Mouse (Mus musculus) midbrain, embryonic 16.5 days (tissue): ENCODE data around the gene Shank2. TPM values are rescaled to one million over a fixed set of nuclear protein-coding genes. Genes with fewer than 3 reads are reported as not detected.

ENCODE experiments used
- ATAC-seq: fragments of 200-750 bp; cut with Nextera tagmentation; 2 replicates; pipeline ENCODE4 v1.8.0; 2017; ENCODE audit warnings: moderate TSS enrichment
- H3K27ac ChIP-seq: fragments of 300-500 bp; sonication (generic); 2 replicates; pipeline ENCODE4 v1.5.1; 2014; ENCODE audit warnings: mild to moderate bottlenecking, low read length, mixed read lengths
- H3K27me3 ChIP-seq: fragments of 300-500 bp; sonication (generic); 2 replicates; pipeline ENCODE4 v1.6.1; 2014; ENCODE audit warnings: low read depth, low read length, mixed read lengths; ENCODE audit not compliant: control insufficient read depth, insufficient read depth
- H3K36me3 ChIP-seq: fragments of 300-500 bp; sonication (generic); 2 replicates; pipeline ENCODE4 v1.6.1; 2014; ENCODE audit warnings: mild to moderate bottlenecking, low read length, moderate library complexity, mixed read lengths; ENCODE audit not compliant: control insufficient read depth, insufficient read depth
- H3K4me1 ChIP-seq: fragments of 300-500 bp; sonication (generic); 2 replicates; pipeline ENCODE4 v1.6.1; 2014; ENCODE audit warnings: mild to moderate bottlenecking, low read length, mixed read lengths; ENCODE audit not compliant: control insufficient read depth, insufficient read depth
- H3K4me2 ChIP-seq: fragments of 300-500 bp; sonication (generic); 2 replicates; pipeline ENCODE4 v1.6.1; 2014; ENCODE audit warnings: mild to moderate bottlenecking, low read length, mixed read lengths
- H3K4me3 ChIP-seq: fragments of 300-500 bp; sonication (generic); 2 replicates; pipeline ENCODE4 v1.5.1; 2014; ENCODE audit warnings: low read depth, mild to moderate bottlenecking, low read length, moderate library complexity, mixed read lengths
- H3K9ac ChIP-seq: fragments of 300-500 bp; sonication (generic); 2 replicates; pipeline ENCODE4 v1.6.1; 2014; ENCODE audit warnings: low read depth, low read length, mixed read lengths
- H3K9me3 ChIP-seq: fragments of 300-500 bp; sonication (generic); replicated peaks from 2 replicates; pipeline ENCODE4 v1.6.1; 2014; ENCODE audit warnings: mild to moderate bottlenecking, low read length, mixed read lengths; ENCODE audit not compliant: control insufficient read depth, poor library complexity, severe bottlenecking
- WGBS: fragments of 180-500 bp; shearing (Covaris S2); extraction: QIAGEN DNeasy Blood & Tissue Kit; methylation state at CpG from one replicate; pipeline ENCODE4 v1.1.7; 2014; 5-methylcytosine and 5-hydroxymethylcytosine counted together
- polyA plus RNA-seq: library from polyadenylated mRNA; unstranded; fragments of >200 nt; fragmentation: Nextera tagmentation; extraction: Ambion mirVana; gene quantifications from 2 replicates; pipeline ENCODE4 v1.2.1, GENCODE M21; 2015

The Shank2 gene
- polyA plus RNA-seq, 1 experiment from 2014 or later: 10.5 TPM

GRCm38 (mm10) chr7:144314438-144315105 is 312.8 kb downstream of the Shank2 start:
- no peak overlapping the region for H3K27ac ChIP-seq

GRCm38 (mm10) chr7:144316224-144316623 is 314.5 kb downstream of the Shank2 start:
- Histone ChIP-seq H3K36me3 (no peaks in the 10 kb centered on the region), H3K27me3 (no peaks in the 10 kb centered on the region), H3K4me1 (peaks cover 14% of the 10 kb centered on the region), H3K4me3 (no peak overlapping the region), H3K9me3 (no peaks in the 10 kb centered on the region), H3K4me2 (no peak overlapping the region), H3K27ac (0 out of 2 replicates have a peak overlapping the region, but pooled peaks have one; percentile 26), H3K9ac (no peak overlapping the region)
- ATAC-seq: no peak
- 90% methylated on average over 6 of the region's 6 CpGs for WGBS

More at GRCm38 (mm10) chr7:144314438-144315105, 312.8 kb downstream of the Shank2 start:
- H3K36me3 ChIP-seq: no peaks in the 10 kb centered on the region
- no peak for ATAC-seq
- no peak overlapping the region for H3K9ac ChIP-seq
- H3K27me3 ChIP-seq: no peaks in the 10 kb centered on the region
- H3K4me2 ChIP-seq: no peak overlapping the region
- H3K4me3 ChIP-seq: no peak overlapping the region
- H3K4me1 ChIP-seq: peaks cover 14% of the 10 kb centered on the region
- WGBS: 90% methylated on average over 11 of the region's 11 CpGs
- no peaks in the 10 kb centered on the region for H3K9me3 ChIP-seq

GRCm38 (mm10) chr7:144316797-144317196 is 315.1 kb downstream of the Shank2 start:
- Histone ChIP-seq H3K27ac (peak overlapping the region; percentile 26; the same call in 1 of the 2 replicates), H3K36me3 (no peaks in the 10 kb centered on the region), H3K27me3 (no peaks in the 10 kb centered on the region), H3K4me1 (peaks cover 14% of the 10 kb centered on the region), H3K9me3 (no peaks in the 10 kb centered on the region), H3K9ac (0 out of 2 replicates have a peak overlapping the region, but pooled peaks have one; percentile 4), H3K4me2 (no peak overlapping the region), H3K4me3 (no peak overlapping the region)
- peak; percentile 47; the same call in 1 of the 2 replicates for ATAC-seq
- WGBS: 15% methylated on average over 10 of the region's 10 CpGs

- Histone ChIP-seq H3K4me2 (no peak overlapping the region), H3K4me1 (no peaks in the 10 kb centered on the region), H3K27ac (no peak overlapping the region), H3K9me3 (no peaks in the 10 kb centered on the region), H3K36me3 (no peaks in the 10 kb centered on the region), H3K4me3 (no peak overlapping the region), H3K9ac (no peak overlapping the region), H3K27me3 (no peaks in the 10 kb centered on the region)
- no peak for ATAC-seq
- WGBS: 97% methylated on average over 2 of the region's 2 CpGs
Observed at GRCm38 (mm10) chr7:144324077-144324476, 322.3 kb downstream of the Shank2 start.

- no peak overlapping the region for H3K4me2 ChIP-seq
- no peak for ATAC-seq
- H3K27ac ChIP-seq: no peak overlapping the region
- H3K9ac ChIP-seq: no peak overlapping the region
- no peak overlapping the region for H3K4me3 ChIP-seq
- H3K9me3 ChIP-seq: no peaks in the 10 kb centered on the region
- WGBS: 88% methylated on average over 6 of the region's 6 CpGs
- no peaks in the 10 kb centered on the region for H3K36me3 ChIP-seq
- H3K27me3 ChIP-seq: no peaks in the 10 kb centered on the region
- H3K4me1 ChIP-seq: no peaks in the 10 kb centered on the region
Observed at GRCm38 (mm10) chr7:144324861-144325260, 323.1 kb downstream of the Shank2 start.

GRCm38 (mm10) chr7:144325603-144326002 is 323.9 kb downstream of the Shank2 start:
- no peak overlapping the region for H3K4me2 ChIP-seq
- 89% methylated on average over 10 of the region's 10 CpGs for WGBS
- H3K9ac ChIP-seq: no peak overlapping the region
- H3K4me1 ChIP-seq: no peaks in the 10 kb centered on the region
- H3K27ac ChIP-seq: no peak overlapping the region
- no peak for ATAC-seq
- no peaks in the 10 kb centered on the region for H3K9me3 ChIP-seq
- no peak overlapping the region for H3K4me3 ChIP-seq
- no peaks in the 10 kb centered on the region for H3K36me3 ChIP-seq
- H3K27me3 ChIP-seq: no peaks in the 10 kb centered on the region

GRCm38 (mm10) chr7:144329403-144329890 is 327.7 kb downstream of the Shank2 start:
- H3K27me3 ChIP-seq: no peaks in the 10 kb centered on the region
- no peaks in the 10 kb centered on the region for H3K9me3 ChIP-seq
- H3K9ac ChIP-seq: no peak overlapping the region
- H3K4me2 ChIP-seq: no peak overlapping the region
- H3K27ac ChIP-seq: no peak overlapping the region
- no peaks in the 10 kb centered on the region for H3K36me3 ChIP-seq
- no peaks in the 10 kb centered on the region for H3K4me1 ChIP-seq
- WGBS: 92% methylated on average over 1 of the region's 2 CpGs
- H3K4me3 ChIP-seq: no peak overlapping the region
- no peak for ATAC-seq

GRCm38 (mm10) chr7:144336626-144337025 is 334.9 kb downstream of the Shank2 start:
- H3K36me3 ChIP-seq: no peaks in the 10 kb centered on the region
- H3K9ac ChIP-seq: no peak overlapping the region
- H3K4me2 ChIP-seq: no peak overlapping the region
- ATAC-seq: no peak
- H3K9me3 ChIP-seq: no peaks in the 10 kb centered on the region
- no peak overlapping the region for H3K27ac ChIP-seq
- H3K4me1 ChIP-seq: no peaks in the 10 kb centered on the region
- H3K27me3 ChIP-seq: no peaks in the 10 kb centered on the region
- no peak overlapping the region for H3K4me3 ChIP-seq

- 96% methylated on average over 5 of the region's 5 CpGs for WGBS
- Histone ChIP-seq H3K4me2 (no peak overlapping the region), H3K36me3 (no peaks in the 10 kb centered on the region), H3K4me1 (no peaks in the 10 kb centered on the region), H3K9me3 (no peaks in the 10 kb centered on the region), H3K27ac (no peak overlapping the region), H3K9ac (no peak overlapping the region), H3K27me3 (no peaks in the 10 kb centered on the region), H3K4me3 (no peak overlapping the region)
- ATAC-seq: no peak
Observed at GRCm38 (mm10) chr7:144338694-144339093, 337.0 kb downstream of the Shank2 start.
